Mouse (Mus musculus) megakaryocyte, adult 5-6 weeks (primary cell): ENCODE data around the gene Ano10. TPM values are rescaled to one million over a fixed set of nuclear protein-coding genes. Genes with fewer than 3 reads are reported as not detected.

Experiments
- ATAC-seq: 2 replicates; pipeline ENCODE4 v1.8.0; 2016; ENCODE audit warnings: mild to moderate bottlenecking, inconsistent platforms; ENCODE audit not compliant: poor library complexity, severe bottlenecking
- total RNA-seq, 2 experiments: library from RNA; stranded (forward) in 1 of 2; stranded (reverse) in 1 of 2; fragments of 153-499, 151-499 nt in 1 of 2; fragments of 221-1000, 200-1000 nt in 1 of 2; gene quantifications; 2 replicates each; pipeline versions ENCODE4 v1.2.3 to v1.2.4; 2015 to 2017

The Ano10 gene
- total RNA-seq, 2 experiments from 2014 or later: 17.1 to 33.1 TPM

DNA sequence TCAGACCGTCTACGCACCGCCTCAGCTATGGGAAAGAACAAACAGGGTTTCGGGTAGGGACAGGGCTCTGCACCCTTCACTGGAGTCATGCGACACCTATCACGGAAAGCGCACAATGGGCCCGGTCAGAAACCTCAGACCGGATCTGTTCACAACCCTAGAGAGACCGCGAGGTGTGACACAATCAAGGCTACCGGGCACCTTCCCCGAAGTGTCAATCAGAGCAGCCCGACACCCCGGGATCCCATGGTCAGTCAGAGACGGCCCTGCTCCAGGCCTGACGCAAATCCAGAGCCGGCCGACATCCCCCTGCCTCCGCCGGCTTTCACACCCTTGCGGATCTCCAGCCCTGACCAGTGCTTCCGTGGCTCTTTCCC lies 370 bp downstream of the Ano10 start:
- peak; percentile 67 for ATAC-seq

DNA sequence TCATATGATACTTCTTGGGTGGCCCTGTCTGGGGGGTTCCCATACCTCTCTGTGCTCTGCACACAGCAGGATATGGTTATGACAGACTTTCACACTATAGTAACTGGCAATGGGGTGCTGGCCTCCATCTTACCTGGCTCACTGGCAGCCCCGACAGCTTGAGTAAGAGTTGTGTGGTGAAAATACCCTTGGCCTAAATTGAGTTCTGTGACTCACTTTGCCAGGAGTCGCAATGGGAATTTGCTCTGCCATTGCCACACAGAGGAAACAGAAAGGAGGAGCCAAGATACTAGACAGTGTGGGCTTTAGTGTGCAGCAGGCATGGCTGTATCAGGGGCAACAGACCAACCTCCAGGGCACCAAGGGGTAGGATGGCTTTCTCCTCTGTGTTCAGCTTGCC lies 4.0 kb downstream of the Ano10 start:
- no peak for ATAC-seq

DNA sequence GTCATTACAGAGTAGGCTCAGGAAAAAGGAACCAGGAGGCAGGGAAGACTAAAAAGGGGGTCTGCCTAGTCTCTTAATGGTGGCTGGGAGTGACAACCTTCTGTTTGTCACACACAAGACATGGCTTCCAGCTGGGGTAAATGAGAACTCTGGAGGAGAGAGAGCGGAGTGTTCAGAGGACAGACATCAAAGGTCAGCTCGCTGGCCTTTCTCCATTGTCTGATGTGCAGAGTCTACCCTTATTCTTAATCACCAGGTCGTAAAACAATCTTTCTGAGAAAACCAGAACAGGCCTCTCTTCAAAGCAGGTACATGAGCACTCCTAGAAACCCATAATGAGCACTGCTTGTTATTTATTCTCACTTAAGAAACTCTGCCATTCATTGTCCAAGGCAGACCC lies 5.8 kb downstream of the Ano10 start:
- no peak for ATAC-seq

DNA sequence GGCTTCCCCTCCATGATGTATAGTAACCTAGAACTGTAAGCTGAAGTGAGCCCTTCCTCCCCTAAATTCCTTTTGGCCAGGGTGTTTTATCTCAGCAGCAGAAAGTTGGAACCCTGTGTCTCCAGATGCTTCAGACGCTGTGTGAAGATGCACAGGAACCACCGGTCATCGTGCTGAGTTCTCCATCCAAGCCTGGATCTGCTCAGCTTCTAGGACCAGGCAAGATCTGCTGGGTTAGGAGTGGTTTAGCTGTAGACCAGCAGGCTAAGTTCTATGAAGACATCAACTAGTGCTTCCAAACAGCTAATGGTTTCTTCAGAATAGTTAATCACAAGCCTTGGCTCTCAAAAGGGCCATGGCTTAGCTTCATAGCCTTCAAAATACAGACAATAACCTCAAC lies 6.7 kb downstream of the Ano10 start:
- no peak for ATAC-seq

DNA sequence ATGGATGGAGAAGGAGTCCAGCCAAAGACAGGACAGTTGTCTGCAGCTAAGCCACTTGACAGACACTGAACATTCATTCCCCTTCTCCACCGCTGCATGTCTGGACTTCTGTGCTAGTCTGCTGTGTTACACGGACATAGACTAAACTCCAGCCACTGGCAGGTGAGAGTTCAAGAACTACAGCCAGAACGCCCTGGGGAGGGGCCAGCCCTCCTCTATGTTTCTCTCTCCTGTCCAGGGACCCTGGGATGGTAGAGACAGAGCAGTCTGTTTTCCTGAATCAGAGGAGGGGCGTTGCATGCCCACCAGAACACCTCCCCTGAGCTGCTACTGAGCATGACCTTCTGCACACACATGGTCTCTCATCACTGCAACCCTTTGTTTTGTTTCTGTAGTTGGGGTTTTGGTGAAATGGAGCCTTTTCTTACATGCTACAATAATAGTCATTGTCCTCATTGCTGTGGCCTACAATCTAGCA lies 8.4 kb downstream of the Ano10 start:
- ATAC-seq: no peak

DNA sequence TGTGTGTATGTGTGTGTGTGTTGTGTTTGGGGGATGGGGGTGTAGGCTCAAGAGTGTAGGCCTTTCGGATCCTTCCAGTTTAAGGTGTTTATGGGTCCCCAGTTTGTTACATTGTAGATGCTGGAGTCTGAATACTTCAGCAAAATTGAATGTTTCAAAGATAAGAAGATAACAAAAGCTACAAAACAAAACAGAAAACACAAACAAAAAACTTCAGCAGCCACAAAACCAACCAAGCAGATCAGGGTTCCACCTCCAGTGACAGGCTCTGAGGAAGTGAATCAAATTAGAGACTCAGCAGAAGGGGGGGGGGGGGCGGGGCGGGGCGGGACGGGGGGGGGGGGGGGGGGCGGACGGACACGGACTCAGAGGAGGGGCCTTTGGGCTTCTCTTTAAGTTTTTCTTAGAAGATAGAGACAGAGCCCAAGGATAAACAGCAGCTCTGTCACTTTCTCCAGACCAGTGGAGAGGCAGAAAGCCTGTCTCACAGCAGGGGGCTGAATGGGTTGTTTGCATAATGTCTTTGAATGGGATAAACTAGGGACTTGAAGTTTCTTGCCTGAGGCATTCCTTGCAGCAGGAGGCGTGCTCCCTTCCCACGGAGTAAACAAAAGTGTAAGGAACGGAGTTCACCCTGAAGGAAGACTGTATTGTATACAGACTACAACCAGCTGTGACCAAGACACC lies 8.9 kb downstream of the Ano10 start:
- ATAC-seq: no peak

DNA sequence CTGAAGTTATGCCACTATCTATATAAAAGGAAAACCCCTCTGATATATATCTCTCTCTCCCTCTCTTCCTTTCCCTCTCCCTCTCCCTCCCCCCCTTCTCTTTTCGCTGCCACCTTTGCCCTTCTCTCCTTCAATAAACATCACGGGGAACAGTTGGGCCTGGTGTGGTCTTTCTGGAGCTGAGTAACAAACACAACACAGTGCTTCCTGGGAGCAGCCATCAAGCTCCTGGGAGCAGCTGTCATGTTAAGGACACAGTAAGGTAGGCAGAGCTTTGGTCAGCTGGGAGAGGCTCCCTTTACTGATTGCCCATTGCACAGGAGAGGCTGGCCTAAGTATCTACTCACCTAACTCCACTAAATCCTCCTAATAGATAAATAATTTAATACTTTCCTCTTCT lies 9.5 kb downstream of the Ano10 start:
- no peak for ATAC-seq

DNA sequence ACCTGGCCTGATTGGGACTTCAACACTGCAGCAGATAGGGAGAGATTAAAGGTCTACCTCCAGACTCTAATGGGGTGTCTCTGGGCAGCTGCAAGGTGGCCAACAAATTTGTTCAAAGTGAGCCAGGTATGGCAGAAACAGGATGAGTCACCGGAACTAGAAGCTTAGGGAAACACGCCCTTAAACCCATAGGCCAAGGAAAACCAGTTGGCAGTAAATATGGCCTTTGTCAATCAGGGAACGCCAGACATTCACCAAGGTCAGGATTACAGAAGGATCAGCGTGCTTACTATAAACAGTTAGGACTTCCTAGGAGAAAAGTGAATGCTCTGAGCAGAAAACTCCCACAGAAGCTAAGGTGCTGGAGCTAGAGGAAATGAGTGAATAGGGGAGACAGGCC lies 13.2 kb downstream of the Ano10 start:
- no peak for ATAC-seq

DNA sequence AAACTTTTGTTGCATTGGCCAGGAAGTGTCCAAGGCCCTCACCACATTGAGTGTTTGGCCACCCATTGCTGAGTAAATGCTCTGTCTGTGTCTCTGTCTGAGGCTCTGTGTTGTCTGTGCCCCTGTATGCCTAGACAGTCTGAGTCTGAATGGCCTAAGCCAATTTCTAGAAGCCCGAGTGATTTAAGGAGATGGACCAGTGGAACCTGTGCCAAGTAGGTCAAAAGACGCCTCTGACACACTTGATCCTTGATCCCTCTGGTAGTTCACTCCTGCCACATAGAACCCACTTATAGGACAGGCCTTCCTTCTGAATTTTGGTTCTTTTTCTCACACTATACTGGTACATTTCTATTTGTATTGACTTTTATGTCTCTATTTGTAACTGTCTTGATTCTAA lies 17.6 kb downstream of the Ano10 start:
- no peak for ATAC-seq

DNA sequence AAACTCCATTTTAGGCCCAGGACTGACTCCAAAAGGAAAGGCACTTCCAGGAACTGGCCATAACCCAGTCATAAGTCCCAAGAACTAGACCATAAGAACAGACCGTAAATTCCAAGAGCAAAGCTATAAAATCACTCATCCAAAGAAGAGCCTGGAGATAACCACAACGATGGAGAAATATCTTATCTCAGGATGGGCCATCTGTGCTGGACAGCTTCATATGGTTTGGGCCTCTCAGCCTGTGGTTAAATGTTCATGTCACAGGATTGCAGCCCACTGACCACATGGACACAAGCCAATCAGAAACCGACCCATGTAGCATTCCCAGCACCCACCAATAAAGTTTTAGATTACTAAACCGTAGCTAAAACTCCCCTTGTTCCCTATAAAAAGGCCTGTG lies 18.1 kb downstream of the Ano10 start:
- ATAC-seq: no peak

DNA sequence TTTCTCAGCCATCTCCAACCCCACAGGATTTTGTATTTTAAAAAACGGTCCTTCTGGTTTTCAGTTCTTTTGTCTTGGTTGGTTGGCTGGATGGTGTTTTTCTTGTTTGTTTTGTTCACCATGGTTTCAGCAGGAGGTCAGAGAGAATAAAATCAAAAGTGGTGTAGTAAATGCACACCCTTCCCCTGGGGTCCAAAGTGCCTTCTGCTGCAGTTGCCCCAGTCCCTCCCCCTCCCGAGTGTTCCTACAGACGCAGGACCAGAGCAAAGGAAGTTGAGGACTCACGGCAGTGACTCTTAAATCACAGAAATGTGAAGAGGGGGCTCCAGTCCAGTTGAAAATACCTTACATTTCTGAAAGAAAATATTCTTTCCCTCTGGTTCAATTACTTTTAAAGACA lies 19.9 kb downstream of the Ano10 start:
- no peak for ATAC-seq

DNA sequence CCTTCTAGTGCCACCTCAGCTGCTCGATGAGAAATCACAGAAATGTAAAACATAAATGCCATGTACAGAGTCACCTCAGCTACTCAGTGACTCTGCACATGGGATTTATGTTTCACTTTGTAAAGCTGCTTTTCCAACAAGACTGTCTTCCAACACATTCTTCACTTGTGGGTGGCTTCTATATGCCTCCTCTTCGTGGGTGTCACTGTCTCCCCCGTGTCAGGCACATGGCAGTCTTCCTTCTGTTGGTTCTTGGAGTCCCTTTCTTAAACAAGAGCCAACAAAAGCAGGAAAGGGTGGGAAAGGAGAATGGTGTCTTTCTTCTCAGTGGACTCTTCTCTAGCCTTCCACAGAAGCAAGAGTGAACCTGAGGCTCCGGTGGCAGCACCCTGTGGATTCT lies 20.3 kb downstream of the Ano10 start:
- ATAC-seq: no peak

DNA sequence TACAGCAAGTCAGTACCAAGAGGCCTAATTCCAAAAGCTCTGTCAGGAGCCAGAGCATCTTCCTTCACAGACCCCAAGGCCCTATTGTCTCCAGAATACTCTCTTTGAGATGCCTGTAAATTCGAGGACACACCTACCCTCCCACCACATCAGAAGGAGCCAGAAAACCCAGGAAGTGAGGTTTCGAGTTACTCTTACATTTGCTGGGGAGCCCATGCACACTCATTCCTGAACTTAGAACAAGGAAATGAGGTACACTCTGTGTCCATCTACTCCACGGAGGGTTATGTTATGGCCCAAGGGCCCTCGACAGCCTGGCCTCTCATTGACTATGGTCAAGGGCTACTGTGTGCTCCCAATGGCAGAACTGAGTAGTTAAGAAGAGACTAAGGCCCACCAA lies 22.4 kb downstream of the Ano10 start:
- ATAC-seq: no peak

DNA sequence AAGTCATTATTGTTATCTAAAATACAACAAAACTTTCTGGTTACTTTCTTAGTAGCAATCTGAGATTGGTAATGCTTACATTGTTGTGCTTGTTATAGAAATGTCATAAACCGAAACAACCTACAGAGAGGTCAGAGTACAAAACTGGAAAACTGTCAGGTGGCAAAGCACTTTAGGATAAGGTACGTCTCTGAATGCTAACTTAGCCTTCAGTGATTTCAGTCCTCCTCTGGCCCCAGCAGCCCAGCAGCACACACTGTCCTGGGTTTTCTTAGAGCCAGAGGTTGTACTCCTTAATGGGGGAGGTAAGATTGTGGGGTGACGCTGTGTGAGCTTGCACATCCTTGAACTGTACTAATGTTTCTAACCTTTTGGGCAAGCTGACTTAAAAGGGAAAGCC lies 22.9 kb downstream of the Ano10 start:
- ATAC-seq: no peak

DNA sequence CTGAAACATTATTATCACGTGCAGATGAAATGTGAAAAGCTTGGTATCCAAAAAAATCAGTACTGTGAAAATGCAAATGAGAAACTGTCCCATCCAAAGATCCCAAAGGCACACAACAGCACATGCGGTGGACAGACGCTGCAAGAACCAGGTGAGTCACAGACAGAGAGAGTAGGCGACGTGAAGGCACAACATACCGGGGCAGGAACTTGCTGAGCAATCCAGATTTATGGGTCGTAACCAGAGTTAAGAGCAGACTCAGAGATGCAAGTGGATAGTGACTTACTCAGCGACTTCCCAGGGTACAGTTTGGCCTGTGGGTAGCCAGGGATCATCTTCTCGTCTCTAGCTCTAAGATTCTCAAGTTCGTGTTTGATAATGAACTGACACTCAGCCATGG lies 23.3 kb downstream of the Ano10 start:
- no peak for ATAC-seq

DNA sequence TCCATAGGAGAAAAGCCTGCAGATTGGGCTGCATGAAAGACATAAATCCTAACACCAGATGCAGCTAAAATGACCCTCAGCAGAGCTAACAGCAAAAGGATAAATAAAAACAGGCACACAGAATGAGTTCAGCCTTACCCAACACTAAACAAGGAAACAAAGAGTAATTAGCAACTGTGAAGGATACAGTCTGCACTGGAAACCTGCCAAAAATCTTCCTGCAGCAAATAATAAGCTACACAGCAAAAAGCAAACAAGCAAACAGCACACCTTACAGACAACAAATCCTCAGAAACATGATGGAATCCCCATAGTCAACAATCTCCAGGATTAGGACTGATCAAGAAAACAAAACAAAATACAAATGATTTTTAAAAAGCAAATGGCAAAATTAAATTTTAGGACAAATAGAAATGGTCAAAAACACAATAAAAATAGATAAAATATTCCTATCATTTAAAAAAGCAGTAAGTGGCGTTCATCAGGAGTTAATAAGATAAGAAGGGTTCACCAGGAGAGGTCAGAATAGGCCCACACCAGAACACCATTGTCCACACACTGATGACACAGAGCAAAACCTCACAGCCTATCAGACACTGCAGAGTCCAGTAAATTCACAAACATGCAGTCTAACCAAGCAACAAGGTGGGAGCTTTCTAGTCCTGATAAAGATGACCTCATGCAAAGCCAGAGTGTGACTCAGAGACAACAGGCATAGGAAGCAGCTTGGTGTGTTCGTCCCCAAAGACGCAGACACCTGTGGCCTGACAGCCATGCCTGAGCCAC lies 24.8 kb downstream of the Ano10 start:
- ATAC-seq: no peak

DNA sequence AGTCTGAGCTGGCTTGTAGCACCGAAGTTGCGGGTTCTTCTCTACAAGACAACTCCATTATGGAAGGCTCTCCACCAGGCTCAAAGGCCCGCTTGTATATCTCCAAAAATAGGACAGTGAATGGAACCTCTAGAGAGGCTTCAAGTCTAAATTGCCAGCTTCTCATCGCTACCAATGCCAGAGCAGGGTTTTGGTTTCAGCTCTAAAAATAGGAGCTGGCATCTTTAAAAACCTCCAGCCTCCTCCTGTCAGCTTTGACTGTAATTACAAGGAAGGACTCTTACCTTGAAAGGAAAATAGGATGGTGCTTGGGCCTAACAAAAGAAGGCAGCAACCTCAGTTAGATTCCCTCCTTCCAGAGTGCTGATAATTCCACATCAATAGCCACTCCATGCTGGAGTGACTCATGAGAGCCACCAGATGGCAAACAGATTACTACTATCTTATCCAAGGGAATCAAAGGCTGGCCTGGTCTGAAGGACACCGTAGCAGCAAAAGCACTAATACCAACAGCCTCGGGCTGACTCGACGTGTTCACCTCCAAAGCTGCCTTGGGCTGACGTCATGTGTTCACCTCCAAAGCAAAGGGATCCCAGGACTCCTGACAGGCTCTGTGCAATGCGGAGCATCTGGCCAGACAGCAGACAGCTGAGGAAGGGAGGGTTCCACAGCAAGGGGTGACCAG lies 28.6 kb downstream of the Ano10 start:
- ATAC-seq: no peak

DNA sequence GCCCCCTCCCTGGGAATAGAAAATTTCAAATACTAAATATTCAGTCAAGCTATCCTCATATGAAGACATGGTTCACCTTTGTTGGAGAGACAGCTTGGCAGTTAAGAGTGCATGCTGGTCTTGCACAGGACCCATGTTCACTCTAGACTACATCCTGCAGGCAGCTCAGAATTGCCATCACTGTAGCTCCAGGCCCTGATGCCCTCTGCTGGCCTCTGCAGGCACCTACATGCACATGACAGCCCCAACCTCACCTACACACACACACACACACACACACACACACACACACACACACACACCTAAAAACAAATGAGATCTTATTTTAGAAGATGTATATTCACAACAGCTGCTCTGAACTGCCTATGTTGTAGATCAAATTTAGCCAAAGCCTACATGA lies 31.1 kb downstream of the Ano10 start:
- ATAC-seq: peak; percentile 70; the same call in 1 of the 2 replicates

DNA sequence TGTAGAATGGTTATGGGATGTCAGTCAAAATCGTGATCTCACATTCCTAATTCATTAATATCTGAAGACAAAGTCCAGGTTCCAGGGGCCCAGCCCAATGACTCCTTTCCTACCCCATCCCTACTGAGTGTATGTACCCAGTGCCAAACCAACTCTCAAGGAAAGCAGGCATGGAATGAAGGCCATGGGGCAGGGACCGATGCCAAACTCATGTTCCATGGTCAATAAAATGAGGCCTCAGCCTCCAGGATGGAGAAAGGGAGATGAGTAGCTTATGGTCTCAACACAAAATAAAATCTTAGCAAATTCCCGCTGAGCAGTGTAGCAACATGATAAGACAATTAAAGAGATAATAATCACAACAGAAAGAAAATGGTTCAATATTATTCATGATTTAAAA lies 39.8 kb downstream of the Ano10 start:
- no peak for ATAC-seq

DNA sequence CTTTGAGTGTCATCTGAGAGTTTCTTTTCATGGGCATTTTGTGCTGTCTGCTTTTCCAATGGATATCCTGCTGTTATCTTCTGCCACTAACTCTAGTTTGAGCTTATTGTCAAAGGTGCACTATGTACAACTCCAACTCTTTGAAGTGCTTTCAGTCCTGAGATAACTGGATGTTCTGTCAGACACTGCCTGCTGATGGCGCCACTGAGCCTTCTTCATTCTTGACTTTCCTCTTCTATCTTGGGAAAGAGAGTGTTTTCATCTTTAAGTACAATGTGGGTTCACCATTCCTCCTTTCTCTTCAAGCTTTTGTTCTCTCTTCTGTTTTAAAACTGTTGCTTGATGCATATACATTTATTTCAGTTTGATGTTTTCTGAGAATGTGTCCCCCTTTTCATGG lies 42.1 kb downstream of the Ano10 start:
- 0 out of 2 replicates have a peak, but pooled peaks have one; percentile 21 for ATAC-seq

DNA sequence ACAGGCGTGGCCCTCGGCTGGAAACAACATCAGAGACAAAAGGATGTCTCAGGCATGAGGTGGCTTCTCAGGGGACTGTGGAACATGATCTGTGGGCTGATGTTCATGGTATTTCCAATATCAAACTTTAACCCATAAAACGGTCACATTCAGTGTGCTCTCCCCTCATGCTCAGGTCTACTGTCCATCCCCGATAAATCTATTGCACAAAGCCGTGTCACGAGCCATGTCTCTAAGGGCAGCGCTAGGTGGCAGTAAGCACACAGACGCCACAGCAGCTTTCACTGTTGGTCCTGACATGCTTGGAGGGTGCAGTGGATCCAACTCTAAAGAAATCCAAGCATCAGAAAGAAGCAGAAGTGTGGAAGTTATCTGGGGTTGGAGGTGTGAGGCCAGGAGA lies 46.1 kb downstream of the Ano10 start:
- ATAC-seq: peak; percentile 80
